ENCODE assay signal across 35 mouse cellular contexts in the genomic region with DNA sequence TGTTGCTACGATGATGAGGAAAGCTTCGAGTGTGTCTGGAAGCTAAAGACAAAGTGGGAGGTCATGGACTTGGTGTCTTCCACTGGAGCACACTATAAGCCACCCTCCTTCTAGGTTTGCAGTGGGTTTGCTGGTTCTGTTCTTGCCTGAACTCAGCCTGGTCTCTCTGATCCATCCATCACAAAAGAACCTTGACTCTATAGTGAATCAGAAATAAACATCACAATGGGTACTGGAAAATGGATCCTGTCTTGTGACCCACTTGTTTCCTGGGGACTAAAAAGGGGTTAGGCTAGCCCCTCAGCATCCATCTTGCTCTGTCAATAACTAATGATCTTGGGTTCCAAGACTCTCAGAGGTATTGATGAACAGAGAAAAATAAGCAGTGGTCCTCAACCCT. TPM values are rescaled to one million over a fixed set of nuclear protein-coding genes. Genes with fewer than 3 reads are reported as not detected.
"Had no signal": no experiment of that assay in that cellular context is flagged by ENCODE, and none has a peak within 500 bp of the region (broad histone marks: within the 10 kb centered on the region; RNA-seq: fewer than 3 reads in every experiment).

No protein-coding gene starts in this region.

- H3K27me3 ChIP-seq: limb, embryonic 12.5 days; limb, embryonic 13.5 days; limb, embryonic 15.5 days; liver, embryonic 12.5 days; liver, embryonic 13.5 days; liver, embryonic 15.5 days; lung, embryonic 15.5 days; midbrain, embryonic 12.5 days; midbrain, embryonic 13.5 days; midbrain, embryonic 15.5 days had no signal

- H3K27ac ChIP-seq: left cerebral cortex, adult 2 months; limb, embryonic 10.5 days; limb, embryonic 12.5 days; limb, embryonic 13.5 days; limb, embryonic 15.5 days; liver, embryonic 12.5 days; liver, embryonic 13.5 days; liver, embryonic 14.5 days; liver, embryonic 15.5 days; lung, embryonic 15.5 days; macrophage; midbrain, embryonic 10.5 days; midbrain, embryonic 12.5 days; midbrain, embryonic 13.5 days; midbrain, embryonic 15.5 days had no signal

- H3K4me2 ChIP-seq: limb, embryonic 12.5 days; limb, embryonic 13.5 days; limb, embryonic 15.5 days; liver, embryonic 11.5 days; liver, embryonic 12.5 days; liver, embryonic 13.5 days; liver, embryonic 15.5 days; lung, embryonic 14.5 days; lung, embryonic 15.5 days; midbrain, embryonic 11.5 days; midbrain, embryonic 12.5 days; midbrain, embryonic 13.5 days; midbrain, embryonic 15.5 days had no signal

- H3K36me3 ChIP-seq: limb, embryonic 10.5 days; limb, embryonic 12.5 days; limb, embryonic 13.5 days; limb, embryonic 15.5 days; liver, embryonic 12.5 days; liver, embryonic 13.5 days; liver, embryonic 15.5 days; lung, embryonic 15.5 days; midbrain, embryonic 10.5 days; midbrain, embryonic 12.5 days; midbrain, embryonic 13.5 days; midbrain, embryonic 15.5 days had no signal

- H3K4me3 ChIP-seq: left cerebral cortex, adult 2 months; limb, embryonic 10.5 days; limb, embryonic 12.5 days; limb, embryonic 13.5 days; limb, embryonic 15.5 days; liver, embryonic 12.5 days; liver, embryonic 13.5 days; liver, embryonic 15.5 days; lung, embryonic 15.5 days; megakaryocyte, embryonic 14.5 days; midbrain, embryonic 10.5 days; midbrain, embryonic 12.5 days; midbrain, embryonic 13.5 days; midbrain, embryonic 15.5 days; myocyte had no signal

- H3K4me1 ChIP-seq: limb, embryonic 12.5 days; limb, embryonic 13.5 days; limb, embryonic 15.5 days; liver, embryonic 12.5 days; liver, embryonic 13.5 days; liver, embryonic 15.5 days; lung, embryonic 15.5 days; midbrain, embryonic 15.5 days had no signal

- H3K9ac ChIP-seq: limb, embryonic 12.5 days; limb, embryonic 13.5 days; limb, embryonic 15.5 days; liver, embryonic 12.5 days; liver, embryonic 13.5 days; liver, embryonic 14.5 days; liver, embryonic 15.5 days; liver, postnatal 0 days; lung, embryonic 14.5 days; lung, embryonic 15.5 days; midbrain, embryonic 12.5 days; midbrain, embryonic 13.5 days; midbrain, embryonic 15.5 days had no signal

- DNase-seq: left cerebral cortex, postnatal 4 days; liver; liver, embryonic 13.5 days; liver, postnatal 0 days; lung, adult 18-20 months; lung, adult 2 months; lung, embryonic 14.5 days; lung, postnatal 10 days; lung, postnatal 14 days; lung, postnatal 36 days; lung, postnatal 4 days; midbrain, embryonic 14.5 days had no signal

- H3K9me3 ChIP-seq: limb, embryonic 10.5 days; limb, embryonic 12.5 days; limb, embryonic 13.5 days; limb, embryonic 15.5 days; liver, embryonic 12.5 days; liver, embryonic 13.5 days; liver, embryonic 15.5 days; lung, embryonic 15.5 days; midbrain, embryonic 10.5 days; midbrain, embryonic 12.5 days; midbrain, embryonic 13.5 days; midbrain, embryonic 15.5 days had no signal

- ATAC-seq: liver, embryonic 12.5 days; liver, postnatal 0 days; lung, postnatal 0 days; midbrain, embryonic 13.5 days; midbrain, embryonic 15.5 days; midbrain, embryonic 16.5 days had no signal

RNA-seq across cellular contexts. Expression of a gene that starts 35.5 kb away (rescaled TPM):
- total RNA-seq: monocyte, adult 5-6 weeks had no signal

RNA-seq across cellular contexts. Expression of a gene that starts 57.0 kb away (rescaled TPM):
- total RNA-seq: megakaryocyte progenitor cell, adult 5-6 weeks; megakaryocyte, adult 5-6 weeks; monocyte, adult 5-6 weeks had no signal
- polyA plus RNA-seq: liver, embryonic 11.5 days; macrophage; myocyte had no signal
